Mouse (Mus musculus) C2C12 (cell line): Measurements from ENCODE around the gene Lpar1. TPM values are rescaled to one million over a fixed set of nuclear protein-coding genes. Genes with fewer than 3 reads are reported as not detected.

Source experiments
- H3K27me3 ChIP-seq: one replicate; pipeline ENCODE4 v1.6.1; 2011; ENCODE audit not compliant: control insufficient read depth, insufficient read depth, insufficient read length
- H3K36me3 ChIP-seq: one replicate; pipeline ENCODE4 v1.6.1; 2011; ENCODE audit not compliant: control insufficient read depth, insufficient read depth
- H3K4me3 ChIP-seq: one replicate; pipeline ENCODE4 v1.5.1; 2011; ENCODE audit warnings: mild to moderate bottlenecking, control low read depth; ENCODE audit not compliant: poor library complexity, insufficient read depth, severe bottlenecking
- H3K79me2 ChIP-seq: one replicate; pipeline ENCODE4 v1.6.1; 2011; ENCODE audit not compliant: control insufficient read depth, insufficient read depth
- H3K79me3 ChIP-seq: one replicate; pipeline ENCODE4 v1.6.1; 2011; ENCODE audit warnings: low read depth, control low read depth
- H3ac ChIP-seq: one replicate; pipeline ENCODE3; 2011; ENCODE audit warnings: low read depth; ENCODE audit not compliant: control insufficient read depth, insufficient read length
- CEBPB ChIP-seq: IDR thresholded peaks from one replicate; pipeline ENCODE4 v1.6.1; 2011; ENCODE audit warnings: low read depth, mild to moderate bottlenecking, control low read depth, moderate library complexity
- CTCF ChIP-seq: IDR thresholded peaks from one replicate; pipeline ENCODE4 v1.5.1; 2011; ENCODE audit not compliant: control insufficient read depth, insufficient read depth, insufficient read length
- FOSL1 ChIP-seq: IDR thresholded peaks from one replicate; pipeline ENCODE4 v1.8.0; 2011; ENCODE audit warnings: mild to moderate bottlenecking, low read length; ENCODE audit not compliant: poor library complexity, insufficient read depth, severe bottlenecking
- MAX ChIP-seq: IDR thresholded peaks from one replicate; pipeline ENCODE4 v1.6.1; 2011; ENCODE audit warnings: mild to moderate bottlenecking, control low read depth
- MYOD1 ChIP-seq: IDR thresholded peaks from one replicate; pipeline ENCODE4 v1.6.1; 2011; ENCODE audit warnings: low read depth; ENCODE audit not compliant: control insufficient read depth, insufficient read length
- MYOG ChIP-seq: IDR thresholded peaks from one replicate; pipeline ENCODE4 v1.6.1; 2011; ENCODE audit not compliant: control insufficient read depth, insufficient read length; ENCODE audit errors: extremely low read depth
- USF1 ChIP-seq: IDR thresholded peaks from one replicate; pipeline ENCODE4 v1.6.1; 2011; ENCODE audit warnings: low read depth, mild to moderate bottlenecking, control low read depth, moderate library complexity
- polyA plus RNA-seq: library from polyadenylated mRNA; unstranded; fragments of >200 nt; fragmentation: generic; extraction: Trizol; gene quantifications from one replicate; pipeline ENCODE4 v1.2.1, GENCODE M21; 2012; ENCODE audit warnings: missing spikeins

The Lpar1 gene
- polyA plus RNA-seq, 1 experiment = 14.4 TPM

- Histone ChIP-seq H3K36me3 (peaks cover 18% of the 10 kb centered on the region), H3K79me3 (peaks cover 26% of the 10 kb centered on the region), H3ac (no peak overlapping the region), H3K79me2 (peaks cover 60% of the 10 kb centered on the region), H3K27me3 (no peaks in the 10 kb centered on the region), H3K4me3 (no peak overlapping the region)
- TF ChIP-seq USF1 (no peak), CTCF (no peak), MAX (no peak), MYOD1 (no peak), FOSL1 (no peak), MYOG (no peak), CEBPB (no peak)
These were observed 63.3 kb downstream of the Lpar1 start for GRCm38 (mm10) chr4:58490374-58490773.

DNA sequence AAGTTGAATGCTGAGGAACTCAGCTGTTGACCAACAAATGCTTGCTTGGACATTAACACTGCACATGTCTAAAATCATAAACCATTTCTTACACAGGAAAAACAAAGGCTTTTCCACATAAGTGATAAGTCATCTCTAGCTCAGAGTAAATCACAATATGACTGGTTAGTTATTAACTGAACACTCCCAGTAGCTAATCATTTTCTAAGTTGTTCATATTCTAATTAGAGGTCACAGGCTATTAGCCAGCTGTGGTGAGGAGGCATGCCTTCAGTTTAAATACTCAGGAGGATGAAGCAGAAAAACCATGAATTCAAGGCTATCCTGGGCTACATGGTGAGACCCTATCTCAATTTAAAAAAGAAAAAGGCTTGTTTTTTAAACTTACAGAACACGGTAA is 75.1 kb downstream of the Lpar1 start:
- Histone ChIP-seq H3K79me2 (peaks cover 55% of the 10 kb centered on the region), H3K36me3 (peaks cover 18% of the 10 kb centered on the region), H3K27me3 (no peaks in the 10 kb centered on the region), H3K79me3 (peaks cover 9% of the 10 kb centered on the region), H3ac (no peak overlapping the region), H3K4me3 (no peak overlapping the region)
- no peak for TF ChIP-seq CEBPB

GRCm38 (mm10) chr4:58477691-58478090 is 76.0 kb downstream of the Lpar1 start:
- Histone ChIP-seq H3K79me3 (peaks cover 14% of the 10 kb centered on the region), H3ac (no peak overlapping the region), H3K36me3 (peaks cover 13% of the 10 kb centered on the region), H3K27me3 (no peaks in the 10 kb centered on the region), H3K79me2 (peaks cover 53% of the 10 kb centered on the region), H3K4me3 (no peak overlapping the region)
- no peak for TF ChIP-seq MAX
- TF ChIP-seq CEBPB = no peak
- no peak for TF ChIP-seq CTCF
- no peak for TF ChIP-seq MYOD1
- TF ChIP-seq MYOG = no peak
- no peak for TF ChIP-seq USF1
- no peak for TF ChIP-seq FOSL1

DNA sequence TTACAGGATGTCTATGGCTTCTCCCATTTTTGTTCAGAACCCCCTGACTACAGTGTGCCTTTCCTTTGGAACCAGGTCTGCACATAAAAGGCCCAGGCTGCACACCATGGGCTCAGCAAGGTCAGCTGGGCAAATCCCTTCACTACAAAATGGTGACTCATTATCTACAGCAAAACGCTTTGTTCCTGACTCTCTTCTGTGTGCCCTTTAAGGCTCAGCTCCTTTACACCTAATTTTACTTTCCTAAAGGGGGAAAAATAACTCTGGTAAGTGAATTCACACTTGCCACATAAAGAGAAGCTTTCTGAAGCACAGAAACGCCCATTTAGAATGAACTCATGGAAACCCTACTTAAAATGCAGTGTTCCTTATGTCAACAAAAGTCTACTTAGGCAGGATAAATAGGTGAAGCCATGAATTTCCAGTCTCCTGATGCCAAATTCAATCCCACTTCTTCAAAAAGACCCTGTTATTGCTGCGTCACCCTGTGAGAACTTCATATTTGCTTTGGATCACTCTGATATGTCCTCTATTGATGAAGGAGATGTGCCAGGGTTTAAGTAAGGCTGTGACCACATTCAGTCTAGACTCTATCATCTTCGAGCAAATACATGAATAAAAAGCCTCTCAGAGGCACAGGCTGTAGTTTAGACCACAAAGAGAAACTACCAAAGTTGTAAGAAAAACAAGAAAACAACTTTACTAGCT is 82.3 kb downstream of the Lpar1 start:
- H3K79me3 ChIP-seq = peaks cover 19% of the 10 kb centered on the region
- H3K4me3 ChIP-seq = no peak overlapping the region
- H3ac ChIP-seq = no peak overlapping the region
- TF ChIP-seq CTCF (no peak), CEBPB (no peak)
- H3K79me2 ChIP-seq = peaks cover 34% of the 10 kb centered on the region
- peaks cover 2% of the 10 kb centered on the region for H3K36me3 ChIP-seq
- no peaks in the 10 kb centered on the region for H3K27me3 ChIP-seq

DNA sequence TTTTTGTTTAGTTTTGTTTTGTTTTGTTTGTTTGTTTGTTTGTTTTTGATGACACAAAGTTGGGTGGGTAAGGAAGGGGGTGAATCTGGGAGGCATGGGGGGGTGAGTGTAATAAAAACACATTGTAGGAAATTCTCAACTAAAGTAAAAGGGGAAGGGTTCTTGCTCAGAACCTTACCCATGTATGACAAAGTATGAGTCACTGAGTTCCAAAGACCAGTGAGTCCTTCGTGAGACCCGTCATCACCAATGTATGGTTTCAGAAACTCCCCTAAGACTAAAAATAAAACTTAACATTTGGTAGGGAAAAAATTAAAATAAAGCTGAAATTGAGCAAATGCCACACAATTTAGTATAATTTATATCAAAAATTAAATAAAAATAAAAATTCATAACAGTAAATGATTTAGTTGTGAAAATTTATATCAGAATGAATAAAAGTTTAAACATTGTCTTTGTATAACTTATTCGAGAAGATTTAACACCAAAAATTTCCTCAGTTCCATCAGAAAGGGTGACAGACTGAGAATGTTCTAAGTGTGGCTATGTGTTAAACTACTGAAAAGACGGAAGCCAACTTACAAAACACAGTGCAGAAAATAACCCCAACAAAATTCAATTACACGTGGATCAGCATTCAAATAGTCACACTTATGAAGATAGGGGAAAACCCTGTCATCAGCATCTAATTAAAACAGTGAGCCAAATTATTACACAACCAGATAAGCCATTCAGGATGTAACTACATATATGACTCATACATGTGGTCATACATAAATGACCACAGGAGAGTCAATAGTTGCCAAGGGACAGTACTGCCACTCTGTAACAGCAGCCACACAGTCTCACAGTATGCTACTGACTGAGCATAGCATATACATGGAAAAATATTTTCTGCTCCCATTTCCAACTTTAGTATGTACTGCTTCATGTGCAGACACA is 83.8 kb downstream of the Lpar1 start:
- TF ChIP-seq MAX (peak; percentile 5), USF1 (no peak), FOSL1 (peak; percentile 74), CEBPB (peak; percentile 89), MYOD1 (peak; percentile 5)
- no peaks in the 10 kb centered on the region for H3K27me3 ChIP-seq
- no peak overlapping the region for H3K4me3 ChIP-seq
- H3K36me3 ChIP-seq = peaks cover 5% of the 10 kb centered on the region
- H3K79me2 ChIP-seq = peaks cover 33% of the 10 kb centered on the region
- H3K79me3 ChIP-seq = peaks cover 24% of the 10 kb centered on the region
- H3ac ChIP-seq = no peak overlapping the region

- no peak overlapping the region for H3ac ChIP-seq
- TF ChIP-seq MAX (peak; percentile 8), MYOD1 (peak; percentile 57), USF1 (no peak)
- H3K36me3 ChIP-seq = peaks cover 5% of the 10 kb centered on the region
- peaks cover 33% of the 10 kb centered on the region for H3K79me2 ChIP-seq
- peaks cover 24% of the 10 kb centered on the region for H3K79me3 ChIP-seq
- H3K4me3 ChIP-seq = no peak overlapping the region
- H3K27me3 ChIP-seq = no peaks in the 10 kb centered on the region
These were observed 84.7 kb downstream of the Lpar1 start for GRCm38 (mm10) chr4:58469035-58469434.
